ENCODE assay signal across 28 mouse cellular contexts in genomic region chr6:144269666-144270065, GRCm38 (mm10).
DNase-seq lines count a peak whose midpoint lies in the region; ATAC-seq and TF ChIP-seq lines count a peak whose summit lies in the region.
"Had no signal": no experiment of that assay in that cellular context is flagged by ENCODE, and none has a peak within 500 bp of the region (broad histone marks: within the 10 kb centered on the region; RNA-seq: fewer than 3 reads in every experiment).

No protein-coding gene starts in this region.

- no peak overlapping the region for H3K4me3 ChIP-seq in forebrain, postnatal 0 days (ENCODE audit: low read depth, low read length)
- H3K4me3 ChIP-seq: embryonic facial prominence, embryonic 15.5 days; heart, embryonic 15.5 days; hindbrain, embryonic 10.5 days; kidney, embryonic 15.5 days; limb, embryonic 12.5 days; neural tube, embryonic 12.5 days had no signal

- no peaks in the 10 kb centered on the region for H3K9me3 ChIP-seq in forebrain, postnatal 0 days (ENCODE audit: low read length)
- H3K9me3 ChIP-seq: embryonic facial prominence, embryonic 15.5 days; heart, embryonic 15.5 days; hindbrain, embryonic 10.5 days; kidney, embryonic 15.5 days; limb, embryonic 12.5 days; neural tube, embryonic 12.5 days had no signal

- ATAC-seq in CD4-positive, CD25-positive, alpha-beta regulatory T cell, adult 4 months: peak; percentile 15
- no peak for ATAC-seq in forebrain, postnatal 0 days
- ATAC-seq: activated CD4-positive, CD25-positive, alpha-beta regulatory T cell, adult 4 months; forebrain, embryonic 14.5 days; hindbrain, embryonic 16.5 days had no signal

- peak; percentile 2 for DNase-seq in thymus, postnatal 25 days
- no peak for DNase-seq in thymus, postnatal 4 days
- peak; percentile 38 for DNase-seq in large intestine, adult 2 months (ENCODE audit: low read depth, low spot score)
- DNase-seq in left cerebral cortex, adult 9 months (ENCODE audit: low spot score in 2 of 2): no peak
- DNase-seq in forebrain, postnatal 0 days: no peak
- DNase-seq in cerebellum, adult 11 months: no peak
- DNase-seq: adrenal gland, postnatal 10 days; cerebellum, adult 8-10 months; cerebellum, postnatal 36 days; gastrocnemius, postnatal 25 days; kidney, adult 11 months; lung, adult 18-20 months; lung, postnatal 14 days; midbrain, embryonic 14.5 days; retina, postnatal 1 day; right cerebral cortex, postnatal 25 days; spleen, adult 18-20 months had no signal

- H3K4me1 ChIP-seq in forebrain, postnatal 0 days (ENCODE audit: insufficient read depth): no peaks in the 10 kb centered on the region
- H3K4me1 ChIP-seq: heart, embryonic 15.5 days had no signal

- no peaks in the 10 kb centered on the region for H3K36me3 ChIP-seq in forebrain, postnatal 0 days (ENCODE audit: insufficient read depth)
- H3K36me3 ChIP-seq: embryonic facial prominence, embryonic 15.5 days; heart, embryonic 15.5 days; hindbrain, embryonic 10.5 days; kidney, embryonic 15.5 days; limb, embryonic 12.5 days; neural tube, embryonic 12.5 days had no signal

- WGBS in large intestine, adult 2 months: 22% methylated on average over 4 of the region's 4 CpGs
- 84% methylated on average over 4 of the region's 4 CpGs for WGBS in forebrain, postnatal 0 days

- H3K27ac ChIP-seq in forebrain, postnatal 0 days (ENCODE audit: low read depth, low read length): no peak overlapping the region
- H3K27ac ChIP-seq: embryonic facial prominence, embryonic 15.5 days; heart, embryonic 15.5 days; hindbrain, embryonic 10.5 days; kidney, embryonic 15.5 days; limb, embryonic 12.5 days; neural tube, embryonic 12.5 days had no signal

- no peak for TF ChIP-seq CTCF in forebrain, postnatal 0 days (IDR thresholded peaks at IDR 0.05; ENCODE audit: low read depth)

- no peak overlapping the region for H3K9ac ChIP-seq in forebrain, postnatal 0 days
- H3K9ac ChIP-seq: embryonic facial prominence, embryonic 15.5 days; heart, embryonic 15.5 days; kidney, embryonic 15.5 days; limb, embryonic 12.5 days; neural tube, embryonic 12.5 days had no signal

- no peak overlapping the region for H3K4me2 ChIP-seq in forebrain, postnatal 0 days (ENCODE audit: low read depth)
- H3K4me2 ChIP-seq: embryonic facial prominence, embryonic 15.5 days; heart, embryonic 15.5 days; kidney, embryonic 15.5 days; limb, embryonic 12.5 days; liver, embryonic 11.5 days; neural tube, embryonic 12.5 days had no signal

- H3K27me3 ChIP-seq in forebrain, postnatal 0 days (ENCODE audit: insufficient read depth, low read length): no peaks in the 10 kb centered on the region
- H3K27me3 ChIP-seq: embryonic facial prominence, embryonic 15.5 days; heart, embryonic 15.5 days; kidney, embryonic 15.5 days; limb, embryonic 12.5 days; neural tube, embryonic 12.5 days had no signal

Comparison
In these comparisons a context has a peak if more than half of its experiments do, and no peak if none do; other contexts are left out.
1. DNase-seq: peak in thymus, postnatal 25 days (single experiment) and large intestine, adult 2 months (single experiment); none in thymus, postnatal 4 days (single experiment), left cerebral cortex, adult 9 months (0 of 2), forebrain, postnatal 0 days (single experiment) and cerebellum, adult 11 months (single experiment).